Mouse (Mus musculus) left cerebral cortex, adult 2 months (tissue): Measurements from ENCODE around the gene Rapgef4. TPM values are rescaled to one million over a fixed set of nuclear protein-coding genes. Genes with fewer than 3 reads are reported as not detected.
A peak's percentile ranks its signal among the peaks of the same experiment; 100 is the strongest.

Source experiments
- DNase-seq, 2 experiments: peaks; one replicate each; pipeline ENCODE4 v3.0.0; 2021 to 2022; ENCODE audit warnings: low spot score in 2 of 2, mixed read lengths in 1 of 2; ENCODE audit errors: extremely low spot score in 1 of 2
- H3K27ac ChIP-seq: fragments of 200-600 bp; 2 replicates; pipeline ENCODE4 v1.8.1; 2022
- H3K4me3 ChIP-seq: fragments of 200-600 bp; 2 replicates; pipeline ENCODE4 v1.8.1; 2022
- CTCF ChIP-seq: fragments of 200-600 bp; IDR thresholded peaks from 2 replicates; pipeline ENCODE4 v1.8.1; 2022; ENCODE audit warnings: antibody characterized with exemption, mild to moderate bottlenecking, moderate library complexity
- intact Hi-C: fragments of 180-260 bp; cut with DNase I; formaldehyde crosslinking; loops from one replicate; pipeline ENCODE4 v1.15.1; 2025
- total RNA-seq, 2 experiments: library from RNA; stranded (reverse); gene quantifications; 2 replicates each; pipeline ENCODE4 v1.2.3; 2021

The Rapgef4 gene
- total RNA-seq, 2 experiments from 2014 or later = 442 to 451 TPM

DNA sequence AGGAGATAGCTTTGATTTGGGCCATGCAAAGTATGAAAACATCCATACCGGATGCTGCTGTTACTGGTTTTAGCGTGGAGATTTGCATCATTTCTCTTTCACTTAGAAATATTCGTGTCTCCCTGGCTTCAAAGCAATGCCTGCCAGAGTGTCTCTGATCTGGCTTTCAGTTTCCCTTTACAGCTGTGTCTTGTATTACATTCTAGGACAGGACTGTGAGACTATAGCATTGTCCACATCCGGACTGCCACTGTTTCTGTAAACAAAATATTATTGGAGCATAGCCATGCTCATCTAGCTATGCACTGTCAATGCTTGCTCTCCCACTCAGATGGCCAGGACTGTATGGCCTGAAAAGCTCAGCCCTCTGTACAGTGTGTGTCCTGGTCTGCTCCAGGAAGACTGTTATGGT is 133.1 kb downstream of the Rapgef4 start:
- peak overlapping the region; percentile 34; the same call in 1 of the 2 replicates for H3K27ac ChIP-seq
- no peak for TF ChIP-seq CTCF

DNA sequence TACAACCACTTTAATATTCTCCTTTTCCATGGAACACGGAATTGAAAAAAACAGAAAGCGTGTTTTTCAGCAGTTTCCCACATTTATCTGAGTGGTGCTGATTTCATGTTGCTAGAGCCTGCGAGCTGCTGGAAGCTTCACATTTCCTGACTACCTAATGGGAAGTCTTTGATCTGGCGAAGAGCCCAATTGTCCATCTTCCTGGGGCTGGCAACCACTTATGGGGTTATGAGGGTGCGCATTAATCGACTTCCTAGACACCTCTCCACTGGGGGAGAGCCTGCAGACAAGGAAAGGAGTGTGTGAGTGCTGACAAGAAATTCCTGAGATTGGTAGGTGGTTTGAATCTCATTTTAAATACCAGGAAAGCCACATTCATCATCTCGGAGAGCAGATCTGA is 135.1 kb downstream of the Rapgef4 start:
- H3K27ac ChIP-seq = no peak overlapping the region
- DNase-seq = no peak
- no peak overlapping the region for H3K4me3 ChIP-seq
- intact Hi-C loops = no loop called here
- TF ChIP-seq CTCF = no peak

More for the DNA sequence above, 133.1 kb downstream of the Rapgef4 start:
- no peak for DNase-seq
- no peak overlapping the region for H3K4me3 ChIP-seq
- intact Hi-C loops = no loop called here

DNA sequence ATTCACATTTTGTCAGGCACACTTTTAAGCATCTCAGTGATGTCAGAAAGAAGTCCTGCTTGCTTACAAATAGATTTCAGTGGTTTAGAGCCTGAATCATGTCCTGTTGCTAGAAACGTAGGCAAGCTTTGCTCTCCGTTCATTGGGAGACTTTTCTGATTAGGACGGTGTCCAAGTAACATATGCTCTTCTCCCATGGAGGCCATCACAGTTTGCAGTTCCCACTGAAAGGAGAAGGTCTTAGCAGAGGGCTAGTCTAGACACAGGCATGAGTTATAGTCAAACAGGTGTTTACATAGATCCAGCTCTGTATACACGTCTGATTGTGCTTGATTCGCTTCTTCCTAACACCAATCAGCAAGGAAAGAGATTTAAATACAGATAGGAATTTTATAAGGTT is 135.7 kb downstream of the Rapgef4 start:
- H3K27ac ChIP-seq = peak overlapping the region; percentile 41; the same call in 1 of the 2 replicates
- intact Hi-C loops = no loop called here

DNA sequence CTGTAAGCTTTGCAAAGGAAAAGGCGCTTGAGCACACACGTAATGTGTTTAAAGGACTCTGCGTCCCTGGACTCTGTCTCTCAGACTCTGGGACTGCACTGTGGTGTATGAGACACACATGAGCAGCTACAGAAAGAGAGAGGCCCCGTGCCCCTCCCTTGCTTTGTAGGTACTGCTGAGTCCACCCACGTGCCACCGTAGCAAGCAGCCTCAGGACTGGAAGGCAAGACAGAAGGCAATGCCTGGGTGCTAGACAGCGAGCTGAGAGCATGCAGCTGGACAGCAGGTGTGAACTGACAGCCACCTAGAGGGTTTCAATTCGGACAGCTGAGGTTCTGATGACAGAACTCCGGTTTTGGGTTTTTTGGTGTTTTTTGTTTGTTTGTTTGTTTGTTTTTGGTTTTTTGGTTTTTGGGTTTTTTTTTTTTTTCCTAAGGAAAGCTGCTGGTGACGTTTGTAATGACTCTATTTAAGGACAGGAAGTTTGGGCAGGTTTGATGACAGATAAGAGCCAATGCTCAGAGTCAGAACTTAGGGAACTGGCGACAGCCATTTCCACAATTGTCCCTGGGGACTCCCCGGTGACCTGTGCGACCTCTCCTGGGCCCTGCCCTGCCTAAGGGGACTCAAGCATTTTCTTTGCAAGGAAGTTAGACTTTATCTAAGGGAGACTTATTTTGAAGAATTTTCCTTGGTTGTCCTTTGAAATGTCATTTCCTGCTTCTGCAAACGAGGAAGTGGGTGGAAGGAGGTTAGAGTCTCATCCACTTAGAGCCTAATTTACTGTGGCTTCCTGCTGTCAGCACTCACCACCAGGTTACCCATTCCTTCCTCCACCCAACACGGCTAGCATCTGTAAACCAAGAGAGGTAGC is 136.3 kb downstream of the Rapgef4 start:
- Histone ChIP-seq H3K4me3 (no peak overlapping the region), H3K27ac (peak overlapping the region; percentile 44; the same call in 1 of the 2 replicates)
- intact Hi-C loops = no loop called here
- no peak for DNase-seq
- TF ChIP-seq CTCF = no peak

More for the DNA sequence above, 135.7 kb downstream of the Rapgef4 start:
- H3K4me3 ChIP-seq = no peak overlapping the region
- no peak for TF ChIP-seq CTCF
- no peak for DNase-seq

DNA sequence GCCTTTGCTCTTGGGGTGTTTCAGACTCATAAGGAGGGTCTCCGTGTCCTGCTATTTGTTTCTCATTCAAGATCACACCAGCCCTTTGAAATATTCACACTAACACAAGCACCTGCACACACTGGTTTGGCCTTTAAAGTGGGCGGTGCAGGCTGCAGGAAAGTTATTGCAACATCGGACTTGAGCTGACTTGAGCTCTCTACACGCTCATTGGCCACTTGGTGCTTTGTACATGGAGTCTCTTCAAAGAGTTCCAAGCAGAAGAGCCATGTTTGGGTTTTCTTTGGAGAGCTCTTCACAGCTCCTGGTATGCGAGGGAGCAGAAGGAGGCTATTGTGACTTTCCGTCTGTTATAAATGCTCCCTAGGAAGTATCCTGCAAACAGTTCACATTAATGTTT is 139.2 kb downstream of the Rapgef4 start:
- TF ChIP-seq CTCF = no peak
- intact Hi-C loops = no loop called here
- H3K4me3 ChIP-seq = no peak overlapping the region
- DNase-seq = no peak
- no peak overlapping the region for H3K27ac ChIP-seq

DNA sequence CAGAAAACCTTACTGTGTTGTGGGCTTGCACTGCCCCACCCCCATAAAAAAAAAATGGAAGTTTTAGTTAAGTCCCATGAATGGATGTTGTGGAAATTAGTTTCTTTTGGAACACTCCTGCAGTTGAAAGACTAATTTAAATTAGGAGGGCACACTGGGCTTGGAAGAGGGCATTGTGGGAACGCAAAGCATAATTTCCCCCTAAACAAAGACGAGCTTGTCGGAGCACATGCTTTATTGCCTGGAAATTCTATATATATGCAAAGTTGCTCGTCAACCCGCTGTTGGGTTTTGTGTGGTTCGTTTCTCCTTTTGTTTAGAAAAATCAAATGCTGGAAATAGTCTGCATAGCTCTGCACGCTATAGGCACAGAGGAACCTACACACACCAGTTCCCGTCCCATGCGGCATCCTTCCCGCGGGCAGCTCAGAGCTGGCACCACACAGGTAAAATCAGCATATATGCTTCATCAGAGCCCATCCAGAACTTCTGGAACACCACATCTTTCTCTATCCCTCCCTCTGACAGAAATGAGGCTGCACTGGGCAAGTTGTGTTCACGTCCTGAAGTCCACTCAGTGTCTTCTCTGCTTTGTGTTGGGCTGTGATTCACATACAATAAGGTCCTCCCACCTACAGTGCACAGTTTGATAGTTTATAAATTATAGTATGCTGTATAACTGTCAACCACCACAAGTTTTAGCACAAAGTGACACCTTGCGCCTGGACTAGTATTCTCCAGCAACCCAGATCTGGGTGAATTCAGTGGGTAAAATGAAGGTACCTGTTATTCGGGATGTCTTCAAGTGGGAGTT is 141.6 kb downstream of the Rapgef4 start:
- no peak for TF ChIP-seq CTCF
- Histone ChIP-seq H3K4me3 (no peak overlapping the region), H3K27ac (no peak overlapping the region)
- intact Hi-C loops = no loop called here
- no peak for DNase-seq

DNA sequence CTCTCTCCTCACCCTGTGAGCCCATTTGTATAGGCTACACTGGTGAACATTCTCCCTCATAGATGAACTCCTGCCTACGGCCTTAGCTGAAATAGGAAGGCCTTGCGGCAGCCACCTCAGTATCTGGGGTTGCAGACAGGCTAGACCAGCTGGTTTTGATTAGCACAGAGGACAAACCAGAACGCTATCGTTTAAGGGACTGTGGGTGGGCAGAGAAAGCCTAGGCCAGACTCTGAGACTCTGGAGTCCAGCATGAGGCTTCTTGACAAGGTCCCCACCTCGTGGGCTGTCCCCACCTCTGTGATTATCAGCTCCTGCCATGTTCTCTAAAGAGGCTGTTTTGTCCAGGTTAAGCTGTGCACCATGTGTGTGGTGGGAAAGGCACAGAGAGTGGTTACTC is 142.8 kb downstream of the Rapgef4 start:
- TF ChIP-seq CTCF = no peak
- Histone ChIP-seq H3K27ac (no peak overlapping the region), H3K4me3 (no peak overlapping the region)
- no peak for DNase-seq
- intact Hi-C loops = no loop called here

DNA sequence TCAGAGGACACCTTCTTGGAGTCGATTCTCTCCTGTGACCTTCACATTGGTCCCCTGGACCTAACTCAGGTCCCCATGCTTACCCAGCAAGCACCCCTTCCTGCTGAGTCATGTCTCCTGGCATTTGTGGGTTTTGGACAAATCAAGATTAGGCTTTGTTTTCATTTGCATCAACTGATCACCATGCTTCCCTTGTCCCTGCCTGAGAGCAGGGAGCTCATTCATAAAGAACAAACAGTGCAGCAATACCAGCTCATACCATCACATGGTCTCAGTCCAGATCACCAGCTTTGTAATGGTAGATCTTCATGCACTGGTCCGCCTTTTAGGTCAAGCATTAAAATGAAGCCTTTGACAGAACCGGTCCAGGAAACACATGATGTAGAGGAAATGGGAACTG is 144.7 kb downstream of the Rapgef4 start:
- intact Hi-C loops = no loop called here
- no peak for TF ChIP-seq CTCF
- H3K27ac ChIP-seq = 0 out of 2 replicates have a peak overlapping the region, but pooled peaks have one; percentile 3
- no peak overlapping the region for H3K4me3 ChIP-seq
- DNase-seq = no peak

DNA sequence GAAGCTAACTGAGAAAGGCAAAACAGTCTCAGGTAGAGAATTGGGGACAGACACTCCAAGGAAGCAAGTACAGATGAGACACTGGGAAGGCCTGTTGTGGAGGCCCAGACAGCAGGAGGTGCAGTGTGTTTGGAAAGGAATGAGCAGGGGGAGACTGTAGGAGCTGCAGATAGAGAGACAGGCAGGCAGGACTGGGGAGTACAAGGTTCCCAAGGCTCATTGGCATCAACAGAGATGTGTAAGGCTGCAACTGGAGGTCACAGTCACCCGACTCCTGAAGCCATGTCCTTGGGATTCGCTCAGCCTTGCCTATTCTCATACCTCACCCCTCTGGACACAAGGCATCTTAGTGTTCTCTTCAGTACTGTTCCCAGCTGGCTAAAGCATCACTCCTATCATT is 145.4 kb downstream of the Rapgef4 start:
- intact Hi-C loops = no loop called here
- no peak overlapping the region for H3K27ac ChIP-seq
- no peak for DNase-seq
- no peak overlapping the region for H3K4me3 ChIP-seq
- TF ChIP-seq CTCF = no peak

DNA sequence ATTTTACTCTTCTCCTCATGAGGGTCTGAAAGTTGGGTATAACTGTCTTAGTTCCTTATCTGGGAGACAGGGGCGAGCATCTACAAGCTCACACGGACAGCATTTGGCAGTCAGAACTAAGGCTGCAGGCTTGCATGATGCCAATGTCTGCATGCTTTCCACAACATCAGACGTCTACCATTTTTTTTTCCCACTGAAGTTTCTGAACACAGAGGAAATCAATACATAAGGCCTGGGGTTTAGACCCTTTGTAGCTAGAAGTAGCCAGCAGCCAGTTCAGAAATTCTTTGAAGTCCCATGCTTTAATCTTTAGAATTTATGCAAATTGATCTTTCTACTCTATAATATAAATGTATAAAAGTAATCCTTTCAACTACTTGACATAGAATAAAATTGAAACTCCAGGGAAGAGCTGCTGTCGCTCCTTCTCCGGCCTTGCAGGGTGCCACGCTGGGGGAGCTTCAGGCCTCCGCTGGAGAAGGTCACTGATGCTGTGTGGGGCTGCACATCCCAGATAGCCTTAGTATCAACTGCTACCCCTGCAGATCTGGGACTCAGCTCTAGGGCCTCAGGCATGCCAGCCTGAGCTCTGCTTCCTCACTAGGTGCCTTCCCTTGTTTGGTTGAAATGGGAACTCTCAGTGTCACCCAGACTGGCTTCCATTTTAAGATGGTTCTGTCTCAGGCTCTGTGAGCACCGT is 148.7 kb downstream of the Rapgef4 start:
- no peak overlapping the region for H3K27ac ChIP-seq

DNA sequence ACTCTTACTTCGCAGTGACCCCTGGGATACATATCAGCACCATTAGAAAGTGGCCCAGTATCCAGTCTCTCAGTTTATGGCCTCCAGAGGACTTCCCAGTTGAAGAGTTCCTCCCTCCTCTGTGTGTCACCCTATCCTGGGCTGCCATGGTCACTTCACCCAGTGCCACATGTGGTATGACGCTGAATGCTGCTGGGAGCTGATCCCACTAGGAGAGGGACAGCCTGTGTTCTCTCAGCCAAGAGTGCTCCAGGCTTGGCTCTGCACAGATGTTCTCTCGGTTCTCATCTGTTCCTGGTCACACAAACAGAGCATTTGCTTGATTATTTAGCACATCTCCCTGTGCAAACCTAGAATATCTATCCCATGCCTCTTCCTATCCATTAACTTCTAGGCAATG is 151.2 kb downstream of the Rapgef4 start:
- no peak for TF ChIP-seq CTCF
- Histone ChIP-seq H3K27ac (no peak overlapping the region), H3K4me3 (no peak overlapping the region)
- intact Hi-C loops = no loop called here
- no peak for DNase-seq

More for the DNA sequence above, 148.7 kb downstream of the Rapgef4 start:
- intact Hi-C loops = no loop called here
- H3K4me3 ChIP-seq = no peak overlapping the region
- no peak for TF ChIP-seq CTCF
- no peak for DNase-seq

DNA sequence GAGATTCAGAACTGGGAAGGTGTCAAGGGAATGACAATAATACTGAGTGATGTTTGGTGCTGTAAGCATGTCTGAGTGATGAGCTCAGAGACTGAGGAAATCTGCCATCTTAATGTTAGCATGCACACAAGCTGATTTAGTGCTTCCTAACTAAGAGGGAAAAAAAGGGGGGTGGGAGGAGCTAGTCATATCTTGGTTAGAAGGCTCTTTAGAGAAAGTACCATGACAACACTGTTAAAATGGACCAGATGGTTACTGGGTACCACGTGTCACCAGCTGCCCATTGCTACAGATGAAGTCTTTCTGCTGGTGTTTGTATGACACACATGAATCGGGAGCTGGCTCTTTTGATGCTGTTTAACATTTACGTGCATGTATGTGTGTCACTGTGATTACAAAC is 155.0 kb downstream of the Rapgef4 start:
- TF ChIP-seq CTCF = no peak
- Histone ChIP-seq H3K4me3 (no peak overlapping the region), H3K27ac (no peak overlapping the region)
- no peak for DNase-seq
- intact Hi-C loops = no loop called here
